Mouse (Mus musculus): ENCODE measurements around the gene Ndufv3.

DNA sequence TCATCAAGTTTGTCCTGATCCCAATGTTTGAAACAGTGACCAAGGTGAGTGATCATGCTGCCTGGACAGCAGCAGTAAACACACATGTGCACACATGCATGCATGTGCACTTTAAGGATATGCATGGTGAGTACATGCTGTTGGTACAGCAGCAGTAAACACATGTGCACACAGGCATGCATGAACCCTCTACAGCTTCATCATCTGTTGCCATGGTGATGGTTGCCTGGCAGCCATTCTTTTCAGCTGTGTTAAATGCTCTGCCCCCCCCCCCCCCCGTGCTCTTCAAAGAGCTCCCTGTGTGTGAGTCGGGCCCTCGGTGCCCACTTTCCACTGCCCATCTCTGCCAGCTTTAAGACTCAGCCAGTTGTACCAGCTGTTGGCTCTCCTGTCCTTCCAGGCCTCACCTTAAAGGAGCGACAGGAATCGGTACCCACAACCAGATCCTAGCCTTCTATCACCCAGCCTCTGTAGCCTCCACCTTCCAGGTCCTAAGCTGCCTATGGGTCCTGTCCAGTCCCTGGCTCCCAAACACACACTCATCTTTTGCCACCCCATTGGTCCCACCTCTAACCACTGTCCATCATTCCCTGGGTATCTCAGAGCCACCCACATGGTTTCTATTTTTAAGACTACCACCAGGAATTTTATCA is 49.0 kb upstream of the Ndufv3 start:
- TF ChIP-seq CTCF (IDR thresholded peaks at IDR 0.05; ENCODE audit: insufficient read depth, low read length) = no peak
- TF ChIP-seq POLR2A (IDR thresholded peaks at IDR 0.05; ENCODE audit: borderline replicate concordance, extremely low read depth, low read depth, low read length) = no peak
